Mouse (Mus musculus) heart, embryonic 13.5 days (tissue): ENCODE data around the gene Pfdn2. TPM values are rescaled to one million over a fixed set of nuclear protein-coding genes. Genes with fewer than 3 reads are reported as not detected.

Experiments used
- ATAC-seq: fragments of 200-750 bp; cut with Nextera tagmentation; 2 replicates; pipeline ENCODE4 v1.8.0; 2017; ENCODE audit warnings: moderate TSS enrichment; ENCODE audit not compliant: insufficient number of reproducible peaks, low FRiP score, low TSS enrichment; ENCODE audit errors: extremely low read depth
- H3K27ac ChIP-seq: fragments of 300-500 bp; sonication (generic); replicated peaks from 2 replicates; pipeline ENCODE4 v1.5.1; 2015; ENCODE audit warnings: moderate library complexity, mild to moderate bottlenecking, inconsistent platforms
- H3K27me3 ChIP-seq: fragments of 300-500 bp; sonication (generic); replicated peaks from 2 replicates; pipeline ENCODE4 v1.6.1; 2015; ENCODE audit warnings: mild to moderate bottlenecking, inconsistent platforms
- H3K36me3 ChIP-seq: fragments of 300-500 bp; sonication (generic); 2 replicates; pipeline ENCODE4 v1.6.1; 2015; ENCODE audit warnings: mild to moderate bottlenecking, inconsistent platforms
- H3K4me1 ChIP-seq: fragments of 300-500 bp; sonication (generic); 2 replicates; pipeline ENCODE4 v1.6.1; 2015; ENCODE audit warnings: inconsistent platforms
- H3K4me2 ChIP-seq: fragments of 300-500 bp; sonication (generic); 2 replicates; pipeline ENCODE4 v1.6.1; 2015; ENCODE audit warnings: inconsistent platforms, mild to moderate bottlenecking, moderate library complexity
- H3K4me3 ChIP-seq: fragments of 300-500 bp; sonication (generic); 2 replicates; pipeline ENCODE4 v1.5.1; 2015; ENCODE audit warnings: moderate library complexity, mild to moderate bottlenecking, inconsistent platforms
- H3K9ac ChIP-seq: fragments of 300-500 bp; sonication (generic); 2 replicates; pipeline ENCODE4 v1.6.1; 2015; ENCODE audit warnings: inconsistent platforms, mild to moderate bottlenecking, moderate library complexity
- H3K9me3 ChIP-seq: fragments of 300-500 bp; sonication (generic); 2 replicates; pipeline ENCODE4 v1.6.1; 2016; ENCODE audit warnings: inconsistent platforms
- WGBS: fragments of 180-500 bp; shearing (Covaris S2); methylation state at CpG from one replicate; pipeline ENCODE4 v1.1.7; 2015; ENCODE audit warnings: mixed read lengths; 5-methylcytosine and 5-hydroxymethylcytosine counted together
- polyA plus RNA-seq: library from polyadenylated mRNA; unstranded; fragments of >200 nt; fragmentation: Nextera tagmentation; extraction: Ambion mirVana; gene quantifications from 2 replicates; pipeline ENCODE4 v1.2.1, GENCODE M21; 2015

Pfdn2 gene
- polyA plus RNA-seq, 1 experiment from 2014 or later, result 85.4 TPM

DNA sequence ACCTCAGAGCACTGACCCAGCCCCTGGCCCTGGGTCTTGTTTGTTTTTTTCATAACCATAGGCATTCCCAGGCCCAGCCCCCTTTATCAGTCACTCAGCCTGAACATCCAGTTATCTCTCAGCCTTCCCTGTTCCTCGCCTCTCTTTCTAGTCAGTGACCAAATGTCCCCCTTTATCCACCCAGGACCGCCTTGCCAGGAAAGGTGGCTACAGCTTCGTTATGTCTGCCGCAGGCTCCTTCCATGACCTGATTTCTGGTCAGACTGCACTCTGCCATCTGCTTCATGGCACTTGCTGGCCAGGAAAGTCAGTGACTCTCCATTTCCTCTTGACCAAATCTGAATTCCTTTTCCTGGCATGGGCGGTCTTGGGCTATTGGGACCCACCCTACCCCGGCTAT, 32.8 kb downstream of the Pfdn2 start:
- no peak overlapping the region for H3K4me3 ChIP-seq
- no peaks in the 10 kb centered on the region for H3K9me3 ChIP-seq
- H3K36me3 ChIP-seq, result no peaks in the 10 kb centered on the region
- 62% methylated on average over 6 of the region's 6 CpGs for WGBS
- H3K9ac ChIP-seq, result no peak overlapping the region
- no peak overlapping the region for H3K27ac ChIP-seq
- H3K27me3 ChIP-seq, result peaks cover 31% of the 10 kb centered on the region
- no peak overlapping the region for H3K4me2 ChIP-seq
- H3K4me1 ChIP-seq, result peaks cover 26% of the 10 kb centered on the region
- no peak for ATAC-seq

DNA sequence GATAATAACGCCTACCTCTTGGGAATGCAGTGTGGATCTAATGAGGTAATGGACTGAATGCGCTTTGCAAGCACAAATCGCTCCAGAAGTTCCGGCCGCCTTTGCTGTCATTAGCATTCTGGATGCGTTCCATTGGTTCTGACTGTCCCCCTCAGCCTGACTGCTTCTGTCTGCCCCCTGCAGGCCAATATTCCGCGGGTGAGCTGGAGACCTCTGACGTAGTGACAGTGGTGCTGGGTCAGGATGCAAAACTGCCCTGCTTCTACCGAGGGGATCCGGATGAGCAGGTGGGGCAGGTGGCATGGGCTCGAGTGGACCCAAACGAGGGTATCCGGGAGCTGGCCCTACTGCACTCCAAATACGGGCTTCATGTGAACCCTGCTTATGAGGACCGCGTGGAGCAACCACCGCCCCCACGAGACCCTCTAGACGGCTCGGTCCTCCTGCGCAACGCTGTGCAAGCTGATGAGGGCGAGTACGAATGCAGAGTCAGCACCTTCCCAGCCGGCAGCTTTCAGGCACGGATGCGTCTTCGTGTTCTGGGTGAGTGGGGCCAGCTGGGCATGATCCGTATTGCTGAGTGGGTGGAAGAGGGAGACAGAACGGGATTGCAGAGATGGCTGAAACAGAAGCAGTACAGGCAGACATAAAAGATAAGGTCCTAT, 34.6 kb downstream of the Pfdn2 start:
- ATAC-seq, result no peak
- Histone ChIP-seq H3K4me2 (peak overlapping the region; percentile 68), H3K36me3 (no peaks in the 10 kb centered on the region), H3K4me1 (peaks cover 18% of the 10 kb centered on the region), H3K27me3 (peaks cover 39% of the 10 kb centered on the region), H3K27ac (no peak overlapping the region), H3K9me3 (no peaks in the 10 kb centered on the region), H3K4me3 (peak overlapping the region; percentile 41), H3K9ac (peak overlapping the region; percentile 66)
- 3% methylated on average over 31 of the region's 31 CpGs for WGBS

DNA sequence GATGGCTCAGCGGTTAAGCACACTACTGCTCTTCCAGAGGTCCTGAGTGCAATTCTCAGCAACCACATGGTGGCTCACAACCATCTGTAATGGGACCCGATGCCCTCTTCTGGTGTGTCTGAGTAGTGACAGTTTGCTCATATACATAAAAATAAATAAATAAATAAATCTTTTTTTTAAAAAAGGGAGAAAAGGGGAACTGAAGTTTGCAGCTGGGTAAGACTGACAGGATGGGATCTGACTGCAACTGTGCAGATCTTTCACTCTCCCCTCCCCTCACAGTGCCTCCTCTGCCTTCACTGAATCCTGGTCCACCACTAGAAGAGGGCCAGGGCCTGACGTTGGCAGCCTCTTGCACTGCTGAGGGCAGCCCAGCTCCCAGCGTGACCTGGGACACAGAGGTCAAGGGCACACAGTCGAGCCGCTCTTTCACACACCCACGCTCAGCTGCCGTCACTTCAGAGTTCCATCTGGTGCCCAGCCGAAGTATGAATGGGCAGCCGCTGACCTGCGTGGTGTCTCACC, 36.7 kb downstream of the Pfdn2 start:
- WGBS, result 75% methylated on average over 11 of the region's 11 CpGs
- ATAC-seq, result no peak
- no peaks in the 10 kb centered on the region for H3K36me3 ChIP-seq
- H3K27me3 ChIP-seq, result peaks cover 39% of the 10 kb centered on the region
- H3K9me3 ChIP-seq, result no peaks in the 10 kb centered on the region
- no peak overlapping the region for H3K27ac ChIP-seq
- H3K4me1 ChIP-seq, result peaks cover 12% of the 10 kb centered on the region
- no peak overlapping the region for H3K4me2 ChIP-seq
- H3K9ac ChIP-seq, result no peak overlapping the region
- H3K4me3 ChIP-seq, result no peak overlapping the region

DNA sequence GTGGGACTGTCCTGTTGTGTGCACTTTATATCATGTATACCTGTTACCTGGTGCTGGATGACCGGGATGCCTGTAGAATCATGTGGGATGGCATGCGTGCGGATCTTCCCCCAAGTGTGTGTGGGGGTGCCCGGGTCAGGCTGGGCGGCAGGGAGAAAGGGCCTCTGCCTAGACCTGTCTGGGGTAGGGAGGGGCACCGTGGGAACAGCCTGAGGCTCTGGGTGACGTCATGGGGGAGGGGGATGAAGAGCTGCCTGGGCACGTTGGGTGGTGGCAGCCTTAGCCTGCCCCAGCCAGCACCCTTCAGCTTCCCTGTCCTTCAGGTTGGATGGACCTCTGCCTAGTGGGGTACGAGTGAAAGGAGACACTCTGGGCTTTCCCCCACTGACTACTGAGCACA, 38.9 kb downstream of the Pfdn2 start:
- H3K4me2 ChIP-seq, result no peak overlapping the region
- WGBS, result 66% methylated on average over 9 of the region's 9 CpGs

DNA sequence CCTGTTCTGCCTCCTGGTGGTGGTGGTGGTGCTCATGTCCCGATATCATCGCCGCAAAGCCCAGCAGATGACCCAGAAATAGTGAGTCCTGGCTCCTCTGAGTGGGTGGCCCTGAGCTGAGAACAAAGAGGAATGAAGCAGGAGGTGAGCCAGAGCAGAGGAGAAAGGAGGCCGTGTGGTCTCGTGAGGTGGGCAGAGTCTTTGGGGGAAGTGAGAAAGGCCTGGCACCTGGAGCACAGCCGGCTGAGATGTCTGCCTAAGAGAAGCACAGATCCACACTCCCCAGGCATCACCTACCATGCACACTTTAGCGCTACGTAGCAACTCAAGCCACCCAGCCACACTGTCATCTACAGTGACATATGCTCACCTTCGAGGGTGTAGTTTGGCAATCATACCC, 39.7 kb downstream of the Pfdn2 start:
- no peaks in the 10 kb centered on the region for H3K9me3 ChIP-seq
- WGBS, result 59% methylated on average over 9 of the region's 9 CpGs

More for the DNA sequence above, 38.9 kb downstream of the Pfdn2 start:
- peaks cover 10% of the 10 kb centered on the region for H3K4me1 ChIP-seq
- no peak overlapping the region for H3K9ac ChIP-seq
- H3K4me3 ChIP-seq, result no peak overlapping the region
- ATAC-seq, result no peak
- no peaks in the 10 kb centered on the region for H3K9me3 ChIP-seq
- H3K27ac ChIP-seq, result no peak overlapping the region
- peaks cover 36% of the 10 kb centered on the region for H3K27me3 ChIP-seq
- no peaks in the 10 kb centered on the region for H3K36me3 ChIP-seq

DNA sequence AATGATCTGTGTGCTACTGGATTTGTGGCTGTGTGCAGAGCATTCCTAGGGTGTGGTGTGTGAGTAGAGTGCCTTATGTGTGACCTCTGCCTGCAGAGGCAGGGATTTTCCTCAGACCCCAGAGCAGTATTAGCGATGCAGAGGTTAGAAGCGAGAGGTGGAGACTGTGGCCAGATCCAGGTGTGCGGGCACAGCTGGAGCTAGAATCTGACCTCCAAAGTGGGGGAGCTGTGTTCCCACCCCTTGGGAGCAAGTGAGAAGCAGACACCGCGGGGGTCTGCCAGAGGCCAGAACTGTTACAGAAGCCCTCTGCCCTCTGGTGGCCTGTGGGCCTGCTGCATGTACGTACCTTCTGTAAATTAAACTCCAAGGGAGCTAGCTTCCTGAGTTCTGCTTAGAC, 41.6 kb downstream of the Pfdn2 start:
- peak overlapping the region; percentile 65; the same call in 1 of the 2 replicates for H3K9ac ChIP-seq
- no peaks in the 10 kb centered on the region for H3K36me3 ChIP-seq
- H3K4me2 ChIP-seq, result peak overlapping the region; percentile 62
- peak overlapping the region; percentile 33 for H3K4me3 ChIP-seq
- H3K27ac ChIP-seq, result no peak overlapping the region
- no peaks in the 10 kb centered on the region for H3K4me1 ChIP-seq
- peaks cover 14% of the 10 kb centered on the region for H3K27me3 ChIP-seq
- WGBS, result 12% methylated on average over 6 of the region's 6 CpGs
- ATAC-seq, result no peak
- H3K9me3 ChIP-seq, result no peaks in the 10 kb centered on the region

More for the DNA sequence above, 39.7 kb downstream of the Pfdn2 start:
- Histone ChIP-seq H3K36me3 (no peaks in the 10 kb centered on the region), H3K9ac (no peak overlapping the region), H3K27me3 (peaks cover 29% of the 10 kb centered on the region), H3K27ac (no peak overlapping the region), H3K4me2 (no peak overlapping the region), H3K4me3 (no peak overlapping the region), H3K4me1 (peaks cover 3% of the 10 kb centered on the region)
- no peak for ATAC-seq

DNA sequence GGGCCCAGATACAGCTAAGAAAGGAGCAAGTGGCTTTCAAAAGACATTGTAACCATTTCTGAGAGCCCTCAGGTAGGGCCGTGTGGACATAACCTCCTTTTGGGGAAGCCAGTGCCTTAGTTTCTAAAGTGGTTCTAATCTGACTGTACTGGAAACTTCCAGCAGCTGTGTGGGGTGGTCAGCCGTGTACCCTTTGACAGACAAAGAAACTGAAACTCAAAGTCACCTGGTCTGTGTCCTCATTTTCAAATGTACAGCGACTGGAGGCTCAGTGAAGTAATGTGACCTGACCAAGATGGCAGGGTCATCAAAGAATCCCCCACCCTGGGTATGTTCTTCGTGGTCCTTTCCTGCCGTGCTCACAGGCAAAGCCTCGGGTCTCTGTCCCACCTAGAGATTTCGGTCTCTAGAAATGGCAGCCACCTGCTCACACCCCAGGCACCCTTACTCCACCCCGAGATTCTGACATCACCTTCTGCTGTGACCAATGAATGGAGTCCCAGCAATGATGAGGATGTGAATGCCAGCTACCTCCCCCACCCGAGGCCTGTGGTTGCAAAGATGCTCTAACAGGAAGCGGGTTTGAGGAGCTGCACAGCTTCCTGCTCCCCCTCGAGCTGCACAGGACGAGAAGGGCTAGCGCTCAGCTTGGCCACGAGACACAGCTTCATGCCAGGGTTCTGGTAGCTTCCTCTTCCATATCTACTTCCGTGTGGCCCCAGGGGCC, 43.1 kb downstream of the Pfdn2 start, which contains the start of gene Arhgap30:
TSS of gene Arhgap30 (plus strand) at position 579 of the 727 bp plus-strand sequence.
- 64% methylated on average over 15 of the region's 15 CpGs for WGBS
- Histone ChIP-seq H3K4me3 (0 out of 2 replicates have a peak within 1 kb of the TSS, but pooled peaks have one; percentile 6), H3K9ac (no peak within 1 kb of the TSS), H3K4me2 (no peak within 1 kb of the TSS), H3K27me3 (peaks cover 15% of the 10 kb centered on the region), H3K27ac (no peak within 1 kb of the TSS), H3K9me3 (no peaks in the 10 kb centered on the region), H3K4me1 (no peaks in the 10 kb centered on the region), H3K36me3 (no peaks in the 10 kb centered on the region)
- ATAC-seq, result no peak

DNA sequence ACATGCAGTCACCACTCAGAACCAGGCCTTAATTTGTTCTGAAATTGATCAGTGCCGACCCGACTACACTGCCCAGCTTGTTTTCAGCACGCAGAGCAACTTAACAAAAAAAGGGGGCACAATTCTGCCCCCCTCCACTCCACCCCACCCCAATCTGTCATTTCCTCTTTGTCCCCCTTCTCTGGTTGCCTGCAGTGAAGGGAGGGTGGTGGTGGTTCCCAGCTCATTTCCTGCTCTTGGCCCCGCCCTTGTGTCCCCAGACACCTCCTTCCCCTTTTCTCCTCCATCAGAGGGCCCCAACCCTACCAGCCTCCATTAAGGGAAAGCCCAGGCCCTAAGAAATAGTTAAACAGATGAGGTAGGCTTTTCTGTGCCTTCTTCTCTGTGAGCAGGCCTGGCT, 44.6 kb downstream of the Pfdn2 start:
- no peak for ATAC-seq
- Histone ChIP-seq H3K4me2 (no peak overlapping the region), H3K9me3 (no peaks in the 10 kb centered on the region), H3K27ac (no peak overlapping the region), H3K9ac (no peak overlapping the region), H3K4me3 (no peak overlapping the region), H3K27me3 (0 out of 2 replicates have a peak, but pooled peaks cover 12% of the 10 kb centered on the region), H3K4me1 (no peaks in the 10 kb centered on the region), H3K36me3 (no peaks in the 10 kb centered on the region)
- WGBS, result 84% methylated on average over 4 of the region's 4 CpGs

DNA sequence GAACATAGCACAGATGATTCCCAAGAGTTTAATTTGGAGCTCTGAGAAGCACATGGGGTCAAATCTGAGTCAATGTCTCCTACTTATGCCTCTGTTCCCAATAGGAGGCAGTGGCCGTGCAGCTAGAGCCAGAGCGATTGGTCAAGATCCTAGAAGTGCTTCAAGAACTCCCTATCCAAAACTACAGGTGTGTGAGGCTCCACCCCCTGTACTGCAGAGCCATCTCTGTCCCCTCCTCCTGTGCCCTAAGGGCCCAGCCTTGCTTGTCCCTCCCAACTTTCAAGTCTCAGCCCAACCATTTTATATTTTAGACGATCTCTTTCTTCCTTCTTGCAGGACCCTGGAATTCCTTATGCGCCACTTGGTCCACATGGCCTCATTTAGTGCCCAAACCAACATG, 56.4 kb downstream of the Pfdn2 start:
- H3K9me3 ChIP-seq, result no peaks in the 10 kb centered on the region
- no peak overlapping the region for H3K4me3 ChIP-seq
- ATAC-seq, result no peak
- H3K27ac ChIP-seq, result no peak overlapping the region
- H3K9ac ChIP-seq, result no peak overlapping the region
- H3K27me3 ChIP-seq, result no peaks in the 10 kb centered on the region
- no peaks in the 10 kb centered on the region for H3K36me3 ChIP-seq
- 84% methylated on average over 4 of the region's 4 CpGs for WGBS
- H3K4me1 ChIP-seq, result no peaks in the 10 kb centered on the region
- no peak overlapping the region for H3K4me2 ChIP-seq

DNA sequence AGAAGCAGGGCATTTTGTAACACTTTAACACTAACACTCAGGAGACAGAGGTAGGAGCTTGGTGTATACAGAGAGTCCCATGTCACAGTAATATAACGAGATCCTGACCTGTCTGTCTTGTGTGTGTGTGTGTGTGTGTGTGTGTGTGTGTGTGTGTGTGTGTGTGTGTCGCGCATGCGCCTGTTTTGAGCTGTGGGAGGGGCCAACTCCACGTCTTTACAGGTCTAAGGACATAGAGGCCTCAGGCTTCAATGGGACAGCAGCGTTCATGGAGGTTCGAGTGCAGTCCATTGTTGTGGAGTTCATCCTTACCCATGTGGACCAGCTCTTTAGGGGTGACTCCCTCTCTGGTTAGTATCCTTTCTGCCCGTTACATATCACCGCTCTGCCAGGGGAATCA, 57.5 kb downstream of the Pfdn2 start:
- ATAC-seq, result no peak
- H3K4me3 ChIP-seq, result no peak overlapping the region
- H3K4me1 ChIP-seq, result no peaks in the 10 kb centered on the region
- H3K4me2 ChIP-seq, result no peak overlapping the region
- H3K27ac ChIP-seq, result no peak overlapping the region
- WGBS, result 77% methylated on average over 8 of the region's 9 CpGs
- peaks cover 8% of the 10 kb centered on the region; the same call in 1 of the 2 replicates for H3K27me3 ChIP-seq
- no peaks in the 10 kb centered on the region for H3K36me3 ChIP-seq
- H3K9me3 ChIP-seq, result no peaks in the 10 kb centered on the region
- H3K9ac ChIP-seq, result no peak overlapping the region

DNA sequence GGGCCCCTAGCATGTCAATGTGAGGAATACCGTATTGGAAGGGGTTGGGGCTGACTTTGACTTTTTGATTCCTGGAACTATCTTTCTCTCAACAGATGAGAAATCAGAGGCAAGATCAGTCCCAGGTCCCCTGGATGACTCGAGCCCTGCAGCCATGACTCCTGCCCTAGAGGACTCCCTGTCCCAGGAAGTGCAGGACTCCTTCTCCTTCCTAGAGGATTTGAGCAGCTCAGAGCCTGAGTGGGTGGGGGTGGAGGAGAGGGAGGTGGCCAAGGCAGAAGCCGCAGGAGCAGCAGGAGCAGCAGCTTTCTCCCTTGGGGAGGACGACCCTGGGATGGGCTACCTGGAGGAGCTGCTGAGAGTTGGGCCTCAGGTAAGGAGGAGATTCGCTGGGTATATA, 61.8 kb downstream of the Pfdn2 start:
- no peak overlapping the region for H3K4me2 ChIP-seq
- H3K27me3 ChIP-seq, result peaks cover 22% of the 10 kb centered on the region
- no peaks in the 10 kb centered on the region for H3K9me3 ChIP-seq
- no peak overlapping the region for H3K9ac ChIP-seq
- 71% methylated on average over 5 of the region's 5 CpGs for WGBS
- H3K4me3 ChIP-seq, result no peak overlapping the region
- no peak for ATAC-seq
- H3K36me3 ChIP-seq, result no peaks in the 10 kb centered on the region
- H3K27ac ChIP-seq, result no peak overlapping the region
- 0 out of 2 replicates have a peak, but pooled peaks cover under 1% of the 10 kb centered on the region for H3K4me1 ChIP-seq
